In genomic region chr2:37969713-37970485, GRCm38 (mm10) we compare ENCODE assay signal across 11 mouse cellular contexts.
DNase-seq lines count a peak whose midpoint lies in the region; ATAC-seq and TF ChIP-seq lines count a peak whose summit lies in the region.
"Had no signal": no experiment of that assay in that cellular context is flagged by ENCODE, and none has a peak within 500 bp of the region (broad histone marks: within the 10 kb centered on the region; RNA-seq: fewer than 3 reads in every experiment).

No protein-coding gene starts in this region.

- WGBS in forebrain, postnatal 0 days = 28% methylated on average over 5 of the region's 5 CpGs
- WGBS in midbrain, embryonic 13.5 days = 39% methylated on average over 5 of the region's 5 CpGs

- DNase-seq in adrenal gland, adult 2 months = peak; percentile 25
- DNase-seq in adrenal gland, postnatal 4 days (ENCODE audit: low spot score in 2 of 2) = no peak
- DNase-seq in lung, postnatal 10 days = peak; percentile 16
- no peak for DNase-seq in lung, postnatal 4 days
- peak; percentile 37 for DNase-seq in forebrain, postnatal 0 days
- no peak for DNase-seq in cerebellum, adult 11 months
- no peak for DNase-seq in left cerebral cortex, adult 11 months (ENCODE audit: low spot score)
- DNase-seq: right cerebral cortex, adult 18-20 months; thymus, postnatal 14 days had no signal

- no peak overlapping the region for H3K9ac ChIP-seq in forebrain, postnatal 0 days
- H3K9ac ChIP-seq in midbrain, embryonic 13.5 days (replicated peaks) = no peak overlapping the region

- H3K4me2 ChIP-seq in forebrain, postnatal 0 days (ENCODE audit: low read depth) = no peak overlapping the region
- H3K4me2 ChIP-seq in midbrain, embryonic 13.5 days (replicated peaks) = no peak overlapping the region

- no peaks in the 10 kb centered on the region for H3K36me3 ChIP-seq in forebrain, postnatal 0 days (ENCODE audit: insufficient read depth)
- no peaks in the 10 kb centered on the region for H3K36me3 ChIP-seq in midbrain, embryonic 13.5 days

- H3K4me3 ChIP-seq in forebrain, postnatal 0 days (ENCODE audit: low read depth, low read length) = no peak overlapping the region
- no peak overlapping the region for H3K4me3 ChIP-seq in midbrain, embryonic 13.5 days (replicated peaks)

- H3K27ac ChIP-seq in forebrain, postnatal 0 days (ENCODE audit: low read depth, low read length) = no peak overlapping the region
- peak overlapping the region; percentile 54 for H3K27ac ChIP-seq in midbrain, embryonic 13.5 days
- H3K27ac ChIP-seq: macrophage had no signal

- H3K9me3 ChIP-seq in forebrain, postnatal 0 days (ENCODE audit: low read length) = no peaks in the 10 kb centered on the region
- H3K9me3 ChIP-seq in midbrain, embryonic 13.5 days = no peaks in the 10 kb centered on the region

- H3K4me1 ChIP-seq in forebrain, postnatal 0 days (ENCODE audit: insufficient read depth) = no peaks in the 10 kb centered on the region
- H3K4me1 ChIP-seq in midbrain, embryonic 13.5 days (replicated peaks) = peaks cover 9% of the 10 kb centered on the region

- TF ChIP-seq CTCF in forebrain, postnatal 0 days (IDR thresholded peaks at IDR 0.05; ENCODE audit: low read depth) = no peak

- peak; percentile 82 for ATAC-seq in forebrain, postnatal 0 days
- ATAC-seq in midbrain, embryonic 13.5 days = peak; percentile 67; the same call in 1 of the 2 replicates

- H3K27me3 ChIP-seq in forebrain, postnatal 0 days (ENCODE audit: insufficient read depth, low read length) = no peaks in the 10 kb centered on the region
- no peaks in the 10 kb centered on the region for H3K27me3 ChIP-seq in midbrain, embryonic 13.5 days

Comparison
In these comparisons a context has a peak if more than half of its experiments do, and no peak if none do; other contexts are left out.
1. DNase-seq: peak in adrenal gland, adult 2 months (single experiment), lung, postnatal 10 days (single experiment) and forebrain, postnatal 0 days (single experiment); none in adrenal gland, postnatal 4 days (0 of 2), lung, postnatal 4 days (0 of 2), cerebellum, adult 11 months (single experiment) and left cerebral cortex, adult 11 months (single experiment).